Mouse (Mus musculus) spleen, adult 18-20 months (tissue): ENCODE measurements around the gene Olfr1030.
"Not testable (repeated sequence)": the region's sequence is repeated elsewhere in the genome, so short reads cannot be mapped to it uniquely, and the experiment has no call there.

Experiments
- DNase-seq, 2 experiments: peaks; one replicate each; pipeline ENCODE4 v3.0.0; 2022; ENCODE audit warnings: mixed read lengths in 2 of 2

The Olfr1030 gene

DNA sequence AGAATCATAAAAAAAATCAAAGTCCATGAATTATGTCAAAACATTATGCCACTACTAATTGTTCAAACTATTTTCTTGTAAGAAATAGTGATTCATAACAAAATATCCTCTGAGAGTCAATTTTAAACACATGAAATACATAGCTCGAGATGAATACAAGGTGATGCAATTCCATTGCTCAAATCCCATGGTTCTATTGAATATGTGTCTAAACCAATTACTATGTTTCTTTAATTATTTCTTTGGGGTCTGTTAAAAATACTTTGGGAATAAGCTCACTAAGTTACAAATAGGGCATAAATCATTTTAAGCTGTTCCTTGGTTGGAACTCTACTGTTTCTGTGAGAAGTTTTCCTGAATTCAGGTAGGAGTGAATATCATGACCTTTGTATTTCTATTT, at the start of gene Olfr1030:
Gene Olfr1030, plus strand, starts transcription at position 301 of the 400 bp plus-strand sequence.
- no peak for DNase-seq

DNA sequence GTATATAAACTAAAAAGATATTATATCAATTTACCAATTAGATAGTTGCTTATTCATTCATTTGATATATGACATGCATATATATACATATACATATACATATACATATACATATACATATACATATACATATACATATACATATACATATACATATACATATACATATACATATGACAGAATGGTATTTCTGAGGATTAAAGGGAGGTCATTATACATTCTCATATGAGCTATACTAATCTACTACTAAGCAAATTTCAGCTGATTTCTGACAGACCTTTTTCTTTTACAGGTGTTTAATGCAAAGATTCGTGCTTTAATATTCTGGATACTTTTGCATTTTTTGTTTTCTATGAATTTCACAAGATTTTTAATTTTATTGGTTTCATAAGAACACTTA, 28.9 kb upstream of the Olfr1030 start, which contains the start of gene Olfr1028:
Gene Olfr1028, plus strand, starts transcription at position 301 of the 400 bp plus-strand sequence.
- no peak for DNase-seq

DNA sequence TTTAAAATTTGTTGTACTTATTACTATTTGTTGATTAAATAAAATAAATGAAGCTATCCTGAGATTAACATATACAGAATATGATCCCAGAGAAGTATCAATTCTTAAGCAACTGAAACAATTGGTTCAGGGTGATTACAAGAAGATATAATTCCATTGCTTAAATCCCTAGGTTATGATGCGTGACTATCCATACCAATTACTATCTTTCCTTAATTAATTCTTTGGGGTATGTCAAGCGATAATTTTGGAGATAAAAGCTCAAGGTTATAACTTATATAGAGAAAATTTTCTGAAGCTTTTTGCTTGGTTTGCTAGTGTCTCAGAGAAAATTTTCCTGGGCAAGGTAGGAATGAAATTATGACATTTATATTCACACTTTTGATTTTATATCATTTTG, 5.5 kb upstream of the Olfr1030 start, which contains the start of gene Olfr1029:
Gene Olfr1029, plus strand, starts transcription at position 301 of the 400 bp plus-strand sequence.
- no peak for DNase-seq

DNA sequence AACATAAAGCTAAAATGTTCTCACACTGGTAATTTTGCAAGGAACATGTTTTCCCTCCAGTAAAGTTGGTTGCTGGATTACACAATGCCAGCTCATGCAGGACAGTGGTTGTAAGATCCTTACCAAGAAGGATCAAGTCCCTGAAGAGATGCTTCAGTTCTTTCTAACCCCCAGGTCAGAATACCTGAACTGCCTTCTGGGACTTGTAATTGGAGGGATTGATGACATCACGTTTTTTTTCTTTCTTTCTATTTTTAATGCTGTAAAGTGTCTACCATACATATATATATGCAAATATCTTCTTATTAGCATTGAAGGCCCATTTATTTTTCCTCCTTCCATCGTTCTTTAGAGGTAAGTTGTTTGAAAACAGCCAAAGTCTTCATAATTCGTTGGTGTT, 10.9 kb downstream of the Olfr1030 start, which contains the start of gene Olfr1031:
Gene Olfr1031, plus strand, starts transcription at position 301 of the 400 bp plus-strand sequence.
- DNase-seq, result no peak

DNA sequence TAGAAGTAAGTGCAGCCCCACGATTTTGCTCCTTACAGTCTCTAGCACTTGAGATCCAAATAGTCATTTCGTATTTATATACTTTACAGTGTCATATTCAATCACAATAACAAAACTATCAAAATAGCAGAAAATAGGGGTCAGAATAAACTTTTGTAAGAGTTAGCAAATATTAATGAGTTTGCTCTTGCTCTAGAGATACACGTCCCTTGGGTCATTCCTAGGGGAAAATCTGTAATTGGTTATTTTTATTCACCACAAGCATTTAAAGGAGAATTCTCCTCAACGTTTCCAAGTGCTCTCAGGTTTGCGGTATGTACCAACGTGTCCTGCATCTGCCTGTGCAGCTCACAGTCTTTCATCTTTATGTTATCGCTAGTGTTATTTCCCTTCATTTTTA, 26.2 kb downstream of the Olfr1030 start, which contains the start of gene Olfr1032:
Gene Olfr1032, plus strand, starts transcription at position 301 of the 400 bp plus-strand sequence.
- no peak for DNase-seq

DNA sequence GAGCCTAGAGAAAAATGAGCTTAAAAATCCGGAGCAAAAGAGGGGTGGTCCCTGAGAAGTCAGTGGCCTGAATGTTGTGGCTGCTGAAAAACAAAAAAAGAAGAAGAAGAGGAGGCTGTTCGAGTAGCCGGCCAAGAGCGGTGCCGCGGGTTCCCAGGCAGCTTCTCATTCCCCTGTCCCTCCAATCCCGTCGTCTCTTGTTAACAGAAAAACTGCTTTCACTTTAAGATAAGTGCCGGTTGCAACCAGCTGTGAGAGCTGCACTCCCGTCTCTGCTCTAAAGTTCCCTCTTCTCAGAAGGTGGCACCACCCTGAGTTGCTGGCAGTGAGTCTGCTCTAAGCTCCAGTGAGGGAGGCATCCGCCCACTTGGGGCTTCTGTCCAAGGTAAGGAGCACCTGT, 41.3 kb downstream of the Olfr1030 start, which contains the start of gene Olfr1033:
Gene Olfr1033, plus strand, starts transcription at position 228 of the 400 bp plus-strand sequence.
- not testable (repeated sequence) for DNase-seq

DNA sequence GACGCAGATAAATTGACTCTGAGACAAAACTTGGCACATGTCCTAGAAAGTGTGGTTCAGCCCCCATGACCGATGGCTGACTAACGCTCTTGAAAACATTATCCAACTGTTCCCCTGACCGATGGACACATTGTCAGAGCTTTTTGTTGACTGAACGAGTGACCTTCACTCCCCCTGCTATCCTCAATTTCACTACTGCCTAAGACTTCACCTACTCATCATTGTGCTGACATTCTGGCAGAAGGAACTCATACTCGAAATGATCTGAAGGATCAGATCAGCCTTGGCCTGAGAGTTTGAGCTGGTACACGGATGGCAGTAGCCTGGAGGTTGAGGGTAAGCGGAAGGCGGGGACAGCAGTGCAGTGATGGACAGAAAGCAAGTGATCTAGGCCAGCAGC, 42.4 kb downstream of the Olfr1030 start:
- not testable (repeated sequence) for DNase-seq
